Mouse (Mus musculus): ENCODE data around the gene Adam25.
"Not testable (repeated sequence)": the region's sequence is repeated elsewhere in the genome, so short reads cannot be mapped to it uniquely, and the experiment has no call there.

Gene Adam25

DNA sequence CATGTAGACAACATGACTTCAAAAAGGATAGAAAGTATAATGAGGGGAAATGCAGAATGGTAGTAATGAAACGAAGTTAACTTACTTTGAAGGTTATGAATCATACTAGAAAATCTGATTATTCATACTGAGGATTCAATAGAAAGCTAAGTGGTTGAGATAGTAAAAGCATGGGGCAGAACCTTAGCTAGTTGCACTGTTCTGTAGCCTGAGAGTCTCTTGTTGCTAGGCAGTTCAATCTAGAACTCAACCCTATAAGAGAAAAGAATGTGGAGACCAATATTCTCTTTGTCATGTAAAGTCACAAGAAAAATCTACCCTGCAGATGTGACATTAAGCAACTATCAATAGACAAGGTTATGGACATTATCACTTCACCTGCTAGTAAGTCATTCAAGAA is at the start of gene Adam25:
Gene Adam25, plus strand, starts transcription at position 301 of the 400 bp plus-strand sequence.
- DNase-seq (ENCODE audit: low spot score in 2 of 2) = not testable (repeated sequence)

DNA sequence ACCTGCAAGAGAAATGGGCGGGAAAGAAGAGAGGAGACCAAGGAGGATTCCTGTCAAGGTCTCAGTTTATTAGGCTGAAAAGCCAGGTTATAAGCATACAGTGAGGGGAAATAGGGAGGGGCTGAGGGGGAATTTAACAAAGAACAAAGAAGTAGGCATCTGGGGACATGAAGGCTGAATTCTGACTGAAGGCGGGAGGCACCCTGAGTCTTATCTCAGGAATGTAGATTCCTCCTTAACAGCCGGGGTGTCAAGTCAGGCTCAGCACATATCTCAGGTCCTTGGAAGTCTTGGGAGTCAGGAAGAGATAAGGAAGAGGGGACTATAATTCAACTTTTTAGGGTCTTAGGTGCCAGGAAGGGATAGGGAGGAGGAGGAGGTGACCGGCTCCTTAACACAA is 36.6 kb upstream of the Adam25 start:
- DNase-seq (ENCODE audit: low spot score in 2 of 2) = not testable (repeated sequence)

DNA sequence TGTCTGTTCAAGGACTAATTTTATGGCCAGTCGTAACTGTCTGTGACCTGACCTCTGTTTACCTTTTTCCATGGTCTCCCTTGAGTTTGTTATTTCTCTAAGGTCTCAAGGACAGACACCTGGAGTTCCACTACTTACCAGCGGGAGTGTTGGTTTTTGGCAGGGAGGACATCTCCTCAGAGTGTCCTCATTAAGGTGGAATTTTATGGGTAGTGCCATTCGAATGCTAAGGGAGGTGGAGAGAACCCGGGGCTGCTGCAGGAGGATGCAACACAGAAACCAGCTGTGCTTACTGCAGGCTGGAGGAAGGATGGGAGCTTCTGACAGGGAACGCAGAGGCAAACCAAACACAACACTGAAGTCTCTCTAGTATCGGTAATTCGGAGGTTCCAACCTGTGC is 36.0 kb upstream of the Adam25 start:
- DNase-seq (ENCODE audit: low spot score in 2 of 2) = no peak

DNA sequence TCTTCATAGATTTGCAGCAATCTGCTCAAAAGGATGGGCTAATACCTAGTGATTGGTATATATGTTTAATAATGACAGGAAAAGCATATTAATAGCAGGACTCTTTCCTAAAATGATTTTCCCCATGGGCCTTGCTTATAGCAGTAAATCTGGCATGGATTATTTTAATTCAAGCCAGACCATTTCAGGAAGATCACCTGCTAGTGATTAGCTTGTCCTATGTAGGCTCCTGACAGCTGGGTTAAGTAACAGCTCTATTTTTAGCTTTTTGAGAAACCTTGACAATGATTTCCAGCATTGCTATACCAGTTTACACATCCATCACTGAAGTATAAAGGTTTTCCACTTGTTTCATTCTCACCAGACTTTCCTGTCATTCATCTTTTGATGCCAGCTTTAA is 31.3 kb downstream of the Adam25 start:
- no peak for DNase-seq (ENCODE audit: low spot score in 2 of 2)

DNA sequence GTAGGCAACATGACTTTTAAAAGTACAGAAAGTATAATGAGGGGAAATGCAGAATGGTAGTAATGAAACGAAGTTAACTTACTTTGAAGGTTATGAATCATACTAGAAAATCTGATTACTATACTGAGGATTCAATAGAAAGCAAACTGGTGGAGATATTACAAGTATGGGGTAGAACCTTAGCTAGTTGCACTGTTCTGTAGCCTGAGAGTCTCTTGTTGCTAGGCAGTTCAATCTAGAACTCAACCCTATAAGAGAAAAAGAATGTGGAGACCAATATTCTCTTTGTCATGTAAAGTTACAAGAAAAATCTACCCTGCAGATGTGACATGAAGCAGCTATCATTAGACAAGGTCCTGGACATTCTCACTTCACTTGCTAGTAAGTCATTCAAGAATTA is 41.0 kb downstream of the Adam25 start, which contains the start of gene Adam20:
Gene Adam20, plus strand, starts transcription at position 301 of the 400 bp plus-strand sequence.
- not testable (repeated sequence) for DNase-seq (ENCODE audit: low spot score in 2 of 2)

DNA sequence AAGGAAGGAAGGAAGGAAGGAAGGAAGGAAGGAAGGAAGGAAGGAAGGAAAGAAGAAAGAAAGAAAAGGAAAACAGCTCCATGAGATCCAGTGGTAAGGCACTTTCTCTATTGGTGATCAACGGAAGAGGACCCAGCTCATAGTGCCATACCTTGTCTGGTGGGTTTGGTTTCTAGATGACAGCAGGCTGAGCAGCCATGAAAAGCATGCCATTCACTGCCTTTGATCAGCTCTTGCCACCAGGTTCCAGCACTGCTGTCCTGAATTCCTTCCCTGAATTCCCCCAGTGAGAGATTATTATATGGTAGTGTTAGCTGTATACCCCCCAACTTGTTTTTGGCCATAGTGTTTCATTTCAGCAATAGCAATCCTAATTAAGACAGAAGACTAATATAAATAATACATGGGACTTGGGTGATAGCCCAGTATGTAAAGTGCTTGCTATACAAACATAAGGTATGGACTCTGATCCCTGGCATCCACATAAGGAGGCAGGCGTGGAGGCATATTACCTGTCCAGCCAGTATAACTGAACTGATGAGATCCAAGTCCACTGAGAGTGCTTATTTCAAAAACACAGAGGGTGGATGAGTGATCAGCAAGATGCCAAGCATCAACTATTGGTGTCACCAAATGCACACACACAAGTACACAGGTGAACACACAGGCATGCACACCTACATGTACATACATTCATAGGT is 51.5 kb downstream of the Adam25 start:
- no peak for DNase-seq (ENCODE audit: low spot score in 2 of 2)

All from spleen, postnatal 36 days (tissue).